Mouse (Mus musculus): Measurements from ENCODE around the gene Ccrl2.

The Ccrl2 gene

GRCm38 (mm10) chr9:111056798-111057543 is at the start of gene Ccrl2:
Gene Ccrl2, minus strand, starts transcription at chr9:111057519.
- peak; percentile 45 for DNase-seq

GRCm38 (mm10) chr9:111103893-111104292 is 46.6 kb upstream of the Ccrl2 start:
- no peak for DNase-seq

- no peak for DNase-seq
Measured at GRCm38 (mm10) chr9:111103293-111103692, 46.0 kb upstream of the Ccrl2 start.

- DNase-seq = no peak
Measured at GRCm38 (mm10) chr9:111100406-111100805, 43.1 kb upstream of the Ccrl2 start.

GRCm38 (mm10) chr9:111097543-111097942 is 40.2 kb upstream of the Ccrl2 start:
- no peak for DNase-seq

GRCm38 (mm10) chr9:111096419-111097326 is 39.4 kb upstream of the Ccrl2 start:
- DNase-seq = no peak

- no peak for DNase-seq
Measured at GRCm38 (mm10) chr9:111095710-111096109, 38.4 kb upstream of the Ccrl2 start.

- no peak for DNase-seq
Measured at GRCm38 (mm10) chr9:111094626-111095025, 37.3 kb upstream of the Ccrl2 start.

- peak; percentile 80 for DNase-seq
Measured at GRCm38 (mm10) chr9:111093094-111093493, 35.8 kb upstream of the Ccrl2 start.

GRCm38 (mm10) chr9:111092657-111093056 is 35.3 kb upstream of the Ccrl2 start:
- DNase-seq = peak; percentile 32

- DNase-seq = no peak
Measured at GRCm38 (mm10) chr9:111088886-111089285, 31.6 kb upstream of the Ccrl2 start.

GRCm38 (mm10) chr9:111087960-111088359 is 30.6 kb upstream of the Ccrl2 start:
- no peak for DNase-seq

- no peak for DNase-seq
Measured at GRCm38 (mm10) chr9:111086995-111087606, 29.8 kb upstream of the Ccrl2 start.

- no peak for DNase-seq
Measured at GRCm38 (mm10) chr9:111086137-111086536, 28.8 kb upstream of the Ccrl2 start.

GRCm38 (mm10) chr9:111085329-111085728 is 28.0 kb upstream of the Ccrl2 start:
- DNase-seq = peak; percentile 28

GRCm38 (mm10) chr9:111081765-111082164 is 24.4 kb upstream of the Ccrl2 start:
- DNase-seq = no peak

- no peak for DNase-seq
Measured at GRCm38 (mm10) chr9:111080801-111081200, 23.5 kb upstream of the Ccrl2 start.

- DNase-seq = no peak
Measured at GRCm38 (mm10) chr9:111077745-111078144, 20.4 kb upstream of the Ccrl2 start.

- no peak for DNase-seq
Measured at GRCm38 (mm10) chr9:111072971-111073370, 15.7 kb upstream of the Ccrl2 start.

- DNase-seq = peak; percentile 78
Measured at GRCm38 (mm10) chr9:111072175-111072574, 14.9 kb upstream of the Ccrl2 start.

- DNase-seq = peak; percentile 75
Measured at GRCm38 (mm10) chr9:111070546-111070961, 13.2 kb upstream of the Ccrl2 start.

- no peak for DNase-seq
Measured at GRCm38 (mm10) chr9:111067052-111067451, 9.7 kb upstream of the Ccrl2 start.

GRCm38 (mm10) chr9:111062840-111063239 is 5.5 kb upstream of the Ccrl2 start:
- DNase-seq = no peak
